19 mouse cellular contexts compared by ENCODE assay signal in the genomic region with DNA sequence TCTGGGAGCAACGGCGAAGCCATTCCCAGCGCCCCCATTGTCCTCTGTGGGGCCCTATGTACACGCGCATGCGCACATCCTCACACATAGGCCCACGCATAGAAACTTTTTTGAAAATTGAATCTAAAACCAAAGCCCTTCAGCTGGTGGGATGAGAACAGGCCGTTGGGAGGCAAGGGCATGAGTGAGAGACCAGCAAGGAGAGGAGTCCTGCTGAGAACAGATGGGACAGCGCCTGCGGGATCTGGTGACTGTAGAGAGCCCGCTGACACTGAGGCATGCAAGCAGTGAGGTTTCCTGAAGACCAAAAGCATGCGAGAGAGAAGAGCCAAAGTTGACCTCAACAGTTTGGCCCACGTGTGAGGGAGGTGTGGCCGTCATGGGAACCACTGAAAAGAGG. TPM values are rescaled to one million over a fixed set of nuclear protein-coding genes. Genes with fewer than 3 reads are reported as not detected.
DNase-seq lines count a peak whose midpoint lies in the region; ATAC-seq and TF ChIP-seq lines count a peak whose summit lies in the region.
"Had no signal": no experiment of that assay in that cellular context is flagged by ENCODE, and none has a peak within 500 bp of the region (broad histone marks: within the 10 kb centered on the region; RNA-seq: fewer than 3 reads in every experiment).

No protein-coding gene starts in this region.

- peak; percentile 45 for DNase-seq in midbrain, embryonic 11.5 days (ENCODE audit: low spot score, missing footprints)
- no peak for DNase-seq in midbrain, postnatal 0 days (ENCODE audit: low spot score)
- peak; percentile 71 to 77 for DNase-seq in cerebellum, adult 2 months
- peak; percentile 73 for DNase-seq in cerebellum, adult 9-11 months
- DNase-seq in kidney, adult 8-10 months, result no peak
- DNase-seq: adrenal gland, adult 2 months; adrenal gland, postnatal 36 days; gastrocnemius, postnatal 36 days; heart, adult 11 months; heart, postnatal 10 days; heart, postnatal 4 days; kidney, adult 11 months had no signal

- no peaks in the 10 kb centered on the region for H3K9me3 ChIP-seq in midbrain, embryonic 11.5 days (ENCODE audit: control insufficient read depth, low read length)
- H3K9me3 ChIP-seq in midbrain, postnatal 0 days (ENCODE audit: low read length), result no peaks in the 10 kb centered on the region
- H3K9me3 ChIP-seq: embryonic facial prominence, embryonic 12.5 days; forebrain, embryonic 15.5 days; heart, embryonic 10.5 days; hindbrain, embryonic 12.5 days had no signal

- H3K27ac ChIP-seq in midbrain, embryonic 11.5 days (ENCODE audit: low read depth, low read length), result no peak overlapping the region
- H3K27ac ChIP-seq in midbrain, postnatal 0 days (ENCODE audit: low read depth, low read length), result no peak overlapping the region
- peak overlapping the region; percentile 53 for H3K27ac ChIP-seq in cerebellum, adult 2 months (ENCODE audit: insufficient read depth, low read length)
- H3K27ac ChIP-seq: embryonic facial prominence, embryonic 12.5 days; forebrain, embryonic 15.5 days; heart, embryonic 10.5 days; hindbrain, embryonic 12.5 days had no signal

- H3K4me3 ChIP-seq in midbrain, embryonic 11.5 days (ENCODE audit: low read depth, low read length), result no peak overlapping the region
- H3K4me3 ChIP-seq in midbrain, postnatal 0 days (ENCODE audit: low read depth, low read length), result no peak overlapping the region
- no peak overlapping the region for H3K4me3 ChIP-seq in cerebellum, adult 2 months (replicated peaks; ENCODE audit: insufficient read depth, low read depth, low read length)
- H3K4me3 ChIP-seq: embryonic facial prominence, embryonic 12.5 days; forebrain, embryonic 15.5 days; heart, embryonic 10.5 days; hindbrain, embryonic 12.5 days had no signal

- no peak for ATAC-seq in midbrain, embryonic 11.5 days (ENCODE audit: low FRiP score)
- ATAC-seq in midbrain, postnatal 0 days (ENCODE audit: low FRiP score), result no peak
- no peak for ATAC-seq in megakaryocyte-erythroid progenitor cell, adult 5-6 weeks (replicated peaks; ENCODE audit: low FRiP score, low TSS enrichment, poor library complexity, severe bottlenecking)
- ATAC-seq: forebrain, embryonic 15.5 days; hindbrain, embryonic 16.5 days had no signal

- TF ChIP-seq POLR2A in cerebellum, adult 2 months (IDR thresholded peaks at IDR 0.05; ENCODE audit: borderline replicate concordance, insufficient read depth, low read length), result no peak

- no peaks in the 10 kb centered on the region for H3K4me1 ChIP-seq in midbrain, embryonic 11.5 days (ENCODE audit: control insufficient read depth, insufficient read depth, low read length)
- H3K4me1 ChIP-seq in midbrain, postnatal 0 days (ENCODE audit: insufficient read depth, low read length), result 0 out of 2 replicates have a peak, but pooled peaks cover 3% of the 10 kb centered on the region
- H3K4me1 ChIP-seq in cerebellum, adult 2 months (ENCODE audit: control insufficient read depth, insufficient read depth, low read length), result peaks cover 33% of the 10 kb centered on the region
- H3K4me1 ChIP-seq: embryonic facial prominence, embryonic 12.5 days; heart, embryonic 10.5 days had no signal

- H3K36me3 ChIP-seq in midbrain, embryonic 11.5 days (ENCODE audit: control insufficient read depth, insufficient read depth, low read length), result no peaks in the 10 kb centered on the region
- H3K36me3 ChIP-seq in midbrain, postnatal 0 days (ENCODE audit: insufficient read depth, low read length), result no peaks in the 10 kb centered on the region
- H3K36me3 ChIP-seq: embryonic facial prominence, embryonic 12.5 days; forebrain, embryonic 15.5 days; heart, embryonic 10.5 days had no signal

- no peak for TF ChIP-seq CTCF in midbrain, postnatal 0 days (IDR thresholded peaks at IDR 0.05)
- no peak for TF ChIP-seq CTCF in cerebellum, adult 2 months (IDR thresholded peaks at IDR 0.05; ENCODE audit: borderline replicate concordance, insufficient read depth, low read depth, low read length)

- WGBS in midbrain, embryonic 11.5 days, result 87% methylated on average over 14 of the region's 14 CpGs
- WGBS in midbrain, postnatal 0 days, result 82% methylated on average over 14 of the region's 14 CpGs
- WGBS in cerebellum, adult 2 months, result 37% methylated on average over 14 of the region's 14 CpGs

- no peak overlapping the region for H3K4me2 ChIP-seq in midbrain, embryonic 11.5 days
- H3K4me2 ChIP-seq in midbrain, postnatal 0 days (ENCODE audit: low read depth, low read length, poor library complexity, severe bottlenecking), result no peak overlapping the region
- H3K4me2 ChIP-seq: embryonic facial prominence, embryonic 12.5 days; forebrain, embryonic 15.5 days; hindbrain, embryonic 12.5 days had no signal

- H3K9ac ChIP-seq in midbrain, embryonic 11.5 days (ENCODE audit: low read length), result no peak overlapping the region
- no peak overlapping the region for H3K9ac ChIP-seq in midbrain, postnatal 0 days (replicated peaks; ENCODE audit: low read length, poor library complexity, severe bottlenecking)
- H3K9ac ChIP-seq: embryonic facial prominence, embryonic 12.5 days; forebrain, embryonic 15.5 days; hindbrain, embryonic 12.5 days had no signal

- H3K27me3 ChIP-seq in midbrain, embryonic 11.5 days (ENCODE audit: control insufficient read depth, insufficient read depth, low read length), result no peaks in the 10 kb centered on the region
- no peaks in the 10 kb centered on the region for H3K27me3 ChIP-seq in midbrain, postnatal 0 days (ENCODE audit: insufficient read depth, low read length)
- H3K27me3 ChIP-seq in cerebellum, adult 2 months (ENCODE audit: control insufficient read depth, insufficient read depth, low read length), result no peaks in the 10 kb centered on the region
- H3K27me3 ChIP-seq: embryonic facial prominence, embryonic 12.5 days; forebrain, embryonic 15.5 days; hindbrain, embryonic 12.5 days had no signal

RNA-seq across cellular contexts. Expression of gene Svop, which starts 5.9 kb away (rescaled TPM):
- 21.2 TPM in 2 replicates for polyA plus RNA-seq in midbrain, embryonic 11.5 days (2014; fragmentation: Nextera tagmentation; extraction: Ambion mirVana)
- 175 and 176 TPM in 2 replicates for total RNA-seq in midbrain, postnatal 0 days (2014; rRNA removed)
- 105 and 109 TPM in 2 replicates for polyA plus RNA-seq in midbrain, postnatal 0 days (2015; fragmentation: Nextera tagmentation; extraction: Ambion mirVana)
- polyA plus RNA-seq in cerebellum, adult 2 months (2012; rRNA removed), result 95.3 and 95.7 TPM in 2 replicates
- not detected in 2 replicates for total RNA-seq in megakaryocyte-erythroid progenitor cell, adult 5-6 weeks (2014; fragmentation: Nextera tagmentation)
- not detected in 2 replicates for total RNA-seq in megakaryocyte-erythroid progenitor cell, adult 5-6 weeks (2017)
- total RNA-seq: gastrocnemius, adult 8-10 months; gastrocnemius, postnatal 36 days; heart, postnatal 10 days had no signal

RNA-seq across cellular contexts. Expression of gene Usp30, which starts 20.2 kb away (rescaled TPM):
- polyA plus RNA-seq in midbrain, embryonic 11.5 days (2014; fragmentation: Nextera tagmentation; extraction: Ambion mirVana), result 9.8 and 11.0 TPM in 2 replicates
- total RNA-seq in midbrain, postnatal 0 days (2014; rRNA removed), result 45.3 and 56.3 TPM in 2 replicates
- polyA plus RNA-seq in midbrain, postnatal 0 days (2015; fragmentation: Nextera tagmentation; extraction: Ambion mirVana), result 19.3 and 20.6 TPM in 2 replicates
- 42.9 and 44.1 TPM in 2 replicates for polyA plus RNA-seq in cerebellum, adult 2 months (2012; rRNA removed)
- total RNA-seq in megakaryocyte-erythroid progenitor cell, adult 5-6 weeks (2014; fragmentation: Nextera tagmentation), result 5.7 and 11.0 TPM in 2 replicates
- total RNA-seq in megakaryocyte-erythroid progenitor cell, adult 5-6 weeks (2017), result 3.5 and 12.2 TPM in 2 replicates

RNA-seq across cellular contexts. Expression of gene Alkbh2, which starts 42.5 kb away (rescaled TPM):
- polyA plus RNA-seq in midbrain, embryonic 11.5 days (2014; fragmentation: Nextera tagmentation; extraction: Ambion mirVana), result 13.8 and 14.0 TPM in 2 replicates
- 6.3 and 6.4 TPM in 2 replicates for total RNA-seq in midbrain, postnatal 0 days (2014; rRNA removed)
- polyA plus RNA-seq in midbrain, postnatal 0 days (2015; fragmentation: Nextera tagmentation; extraction: Ambion mirVana), result 6.1 and 7.4 TPM in 2 replicates
- 10.2 and 10.9 TPM in 2 replicates for polyA plus RNA-seq in cerebellum, adult 2 months (2012; rRNA removed)
- 11.5 and 13.4 TPM in 2 replicates for total RNA-seq in megakaryocyte-erythroid progenitor cell, adult 5-6 weeks (2014; fragmentation: Nextera tagmentation)
- total RNA-seq in megakaryocyte-erythroid progenitor cell, adult 5-6 weeks (2017), result 2.1 and 9.6 TPM in 2 replicates

RNA-seq across cellular contexts. Expression of gene Ung, which starts 44.7 kb away (rescaled TPM):
- 30.0 and 35.1 TPM in 2 replicates for polyA plus RNA-seq in midbrain, embryonic 11.5 days (2014; fragmentation: Nextera tagmentation; extraction: Ambion mirVana)
- total RNA-seq in midbrain, postnatal 0 days (2014; rRNA removed), result 7.9 and 9.4 TPM in 2 replicates
- 6.7 and 8.0 TPM in 2 replicates for polyA plus RNA-seq in midbrain, postnatal 0 days (2015; fragmentation: Nextera tagmentation; extraction: Ambion mirVana)
- polyA plus RNA-seq in cerebellum, adult 2 months (2012; rRNA removed), result 4.3 and 4.6 TPM in 2 replicates
- total RNA-seq in megakaryocyte-erythroid progenitor cell, adult 5-6 weeks (2014; fragmentation: Nextera tagmentation), result 31.8 and 32.9 TPM in 2 replicates
- 26.4 and 28.8 TPM in 2 replicates for total RNA-seq in megakaryocyte-erythroid progenitor cell, adult 5-6 weeks (2017)

Comparison
In these comparisons a context has a peak if more than half of its experiments do, and no peak if none do; other contexts are left out.
1. DNase-seq: peak in midbrain, embryonic 11.5 days (single experiment), cerebellum, adult 2 months (2 of 2) and cerebellum, adult 9-11 months (single experiment); none in midbrain, postnatal 0 days (single experiment) and kidney, adult 8-10 months (0 of 2).